Mouse (Mus musculus) Muller cell, postnatal 12 days (primary cell): Measurements from ENCODE around the gene Derl3.
"Not testable (repeated sequence)": the region's sequence is repeated elsewhere in the genome, so short reads cannot be mapped to it uniquely, and the experiment has no call there.

Experiments used
- DNase-seq: peaks from one replicate; pipeline ENCODE4 v3.0.0-alpha.2; 2015; ENCODE audit errors: inconsistent ontology term

Gene Derl3

GRCm38 (mm10) chr10:75872915-75873542 is 20.2 kb upstream of the Derl3 start:
- DNase-seq: peak; percentile 99

- DNase-seq: peak; percentile 84
Observed at GRCm38 (mm10) chr10:75873543-75874170, 19.6 kb upstream of the Derl3 start.

GRCm38 (mm10) chr10:75878836-75879235 is 14.4 kb upstream of the Derl3 start:
- no peak for DNase-seq

- no peak for DNase-seq
Observed at GRCm38 (mm10) chr10:75880351-75880750, 12.9 kb upstream of the Derl3 start.

- DNase-seq: peak; percentile 66
Observed at GRCm38 (mm10) chr10:75880771-75881577, 12.2 kb upstream of the Derl3 start.

GRCm38 (mm10) chr10:75881578-75882432 is 11.4 kb upstream of the Derl3 start:
- DNase-seq: no peak

GRCm38 (mm10) chr10:75882433-75883231 is 10.6 kb upstream of the Derl3 start:
- no peak for DNase-seq

GRCm38 (mm10) chr10:75883232-75883552 is 10.0 kb upstream of the Derl3 start:
- peak; percentile 85 for DNase-seq

GRCm38 (mm10) chr10:75884742-75885141 is 8.5 kb upstream of the Derl3 start:
- DNase-seq: no peak

- not testable (repeated sequence) for DNase-seq
Observed at GRCm38 (mm10) chr10:75887504-75887903, 5.7 kb upstream of the Derl3 start.

GRCm38 (mm10) chr10:75889406-75890153 is 3.6 kb upstream of the Derl3 start:
- no peak for DNase-seq

GRCm38 (mm10) chr10:75894601-75895000 is 1.4 kb downstream of the Derl3 start:
- no peak for DNase-seq

- DNase-seq: no peak
Observed at GRCm38 (mm10) chr10:75895730-75896129, 2.5 kb downstream of the Derl3 start.

GRCm38 (mm10) chr10:75896208-75896607 is 3.0 kb downstream of the Derl3 start:
- DNase-seq: no peak

GRCm38 (mm10) chr10:75897373-75897772 is 4.2 kb downstream of the Derl3 start:
- DNase-seq: no peak

- DNase-seq: no peak
Observed at GRCm38 (mm10) chr10:75898039-75898564, 4.9 kb downstream of the Derl3 start.

- DNase-seq: peak; percentile 85
Observed at GRCm38 (mm10) chr10:75898846-75899245, 5.6 kb downstream of the Derl3 start.

- no peak for DNase-seq
Observed at GRCm38 (mm10) chr10:75904391-75904790, 11.2 kb downstream of the Derl3 start.

GRCm38 (mm10) chr10:75906882-75907281 is 13.7 kb downstream of the Derl3 start:
- DNase-seq: no peak

GRCm38 (mm10) chr10:75910698-75911097 is 17.5 kb downstream of the Derl3 start:
- DNase-seq: no peak
